Mouse (Mus musculus): Measurements from ENCODE around the gene Aste1. TPM values are rescaled to one million over a fixed set of nuclear protein-coding genes. Genes with fewer than 3 reads are reported as not detected.
A peak's percentile ranks its signal among the peaks of the same experiment; 100 is the strongest.

Aste1 gene
- polyA plus RNA-seq, 1 experiment = 7.6 TPM

DNA sequence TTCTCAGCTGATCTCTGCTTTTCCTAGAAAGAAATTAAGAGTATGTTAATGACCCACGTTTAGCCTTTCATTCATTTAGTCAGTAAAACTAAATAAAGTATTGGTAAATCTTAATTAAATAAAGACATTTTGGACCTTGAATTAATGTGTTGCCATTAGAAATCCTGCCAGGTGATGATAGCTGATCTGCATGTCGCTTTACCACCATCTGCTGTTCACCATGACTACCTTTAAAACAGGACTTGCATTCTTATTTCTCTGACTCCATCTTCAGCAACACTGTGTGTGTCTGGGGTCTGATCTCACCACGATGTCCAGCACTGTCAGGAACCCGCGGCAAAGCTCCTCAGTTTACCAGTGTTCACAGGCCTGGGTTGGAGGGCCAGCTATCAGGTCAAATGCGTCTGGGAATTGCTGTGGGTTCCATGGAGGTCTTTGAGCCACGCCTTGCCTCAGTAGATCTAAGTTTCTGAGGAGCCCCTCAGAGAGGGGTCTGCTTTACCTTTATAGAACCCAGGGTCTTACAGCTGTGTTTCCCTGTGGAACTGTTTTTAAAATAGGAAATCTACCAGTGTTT lies 18.1 kb upstream of the Aste1 start:
- peak; percentile 60 for TF ChIP-seq CTCF (IDR thresholded peaks at IDR 0.05; ENCODE audit: extremely low read depth, insufficient read depth, low read length)
- TF ChIP-seq POLR2A (IDR thresholded peaks at IDR 0.05; ENCODE audit: extremely low read depth, insufficient read depth, low read length) = no peak
- no peak overlapping the region for H3K4me3 ChIP-seq (ENCODE audit: insufficient read depth, low read length)
- no peaks in the 10 kb centered on the region; the same call in 1 of the 2 replicates for H3K4me1 ChIP-seq (ENCODE audit: control insufficient read depth, insufficient read depth, low read length)
- H3K27ac ChIP-seq (ENCODE audit: insufficient read depth, low read length) = no peak overlapping the region

DNA sequence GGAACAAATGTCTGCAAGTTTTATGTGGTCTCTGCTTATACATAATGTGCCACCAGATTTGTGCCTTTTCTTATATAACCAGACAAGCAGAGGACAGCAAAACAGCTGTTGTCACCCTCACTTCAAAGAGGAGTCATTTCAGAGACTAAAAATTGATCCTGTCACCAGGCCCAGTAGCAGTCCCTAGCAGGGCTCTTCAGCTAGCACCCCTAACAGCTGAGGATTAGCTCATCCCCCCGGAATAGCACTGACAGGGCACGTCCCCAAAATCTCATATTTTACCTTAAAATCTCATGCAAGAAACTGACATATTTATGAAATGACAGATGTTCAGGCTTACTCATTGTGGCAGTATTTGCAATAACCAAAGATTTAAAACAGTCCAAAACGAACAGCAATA lies 17.6 kb upstream of the Aste1 start:
- TF ChIP-seq POLR2A (IDR thresholded peaks at IDR 0.05; ENCODE audit: extremely low read depth, insufficient read depth, low read length) = no peak
- TF ChIP-seq CTCF (IDR thresholded peaks at IDR 0.05; ENCODE audit: extremely low read depth, insufficient read depth, low read length) = no peak
- H3K4me1 ChIP-seq (ENCODE audit: control insufficient read depth, insufficient read depth, low read length) = no peaks in the 10 kb centered on the region; the same call in 1 of the 2 replicates
- H3K4me3 ChIP-seq (ENCODE audit: insufficient read depth, low read length) = no peak overlapping the region
- H3K27ac ChIP-seq (ENCODE audit: insufficient read depth, low read length) = no peak overlapping the region

DNA sequence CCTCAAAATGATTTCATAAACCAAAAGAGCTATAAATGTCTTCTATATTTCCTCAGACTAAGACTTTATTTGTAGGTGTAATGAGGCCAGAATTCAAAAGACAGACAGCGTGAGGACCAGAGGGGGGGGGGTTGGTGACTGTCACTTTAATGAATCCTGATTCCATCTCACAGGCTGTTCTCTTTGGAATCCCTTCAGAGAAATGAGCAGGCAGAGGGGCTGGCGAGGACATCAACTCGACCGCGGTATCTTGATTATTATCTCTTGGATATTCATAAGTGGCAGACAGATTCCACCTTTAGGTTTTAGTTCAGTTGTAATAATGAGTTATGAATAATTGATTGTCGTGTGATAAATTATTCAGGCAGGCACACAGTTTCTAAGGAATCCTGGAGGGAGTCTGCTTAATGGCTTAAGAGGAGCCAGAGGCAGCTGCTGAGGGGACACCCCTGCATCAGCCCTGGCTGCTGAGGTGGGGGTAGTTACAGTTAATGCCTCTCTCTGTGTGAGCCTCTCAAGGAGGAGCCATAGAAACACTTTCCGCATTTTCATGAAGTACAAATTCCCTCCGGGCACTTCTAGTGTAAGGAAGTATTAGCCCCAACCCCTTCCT lies 15.6 kb upstream of the Aste1 start:
- Histone ChIP-seq H3K4me3 (ENCODE audit: insufficient read depth, low read length) (no peak overlapping the region), H3K4me1 (ENCODE audit: control insufficient read depth, insufficient read depth, low read length) (no peaks in the 10 kb centered on the region; the same call in 1 of the 2 replicates), H3K27ac (ENCODE audit: insufficient read depth, low read length) (no peak overlapping the region)
- TF ChIP-seq POLR2A (IDR thresholded peaks at IDR 0.05; ENCODE audit: extremely low read depth, insufficient read depth, low read length) = no peak
- no peak for TF ChIP-seq CTCF (IDR thresholded peaks at IDR 0.05; ENCODE audit: extremely low read depth, insufficient read depth, low read length)

DNA sequence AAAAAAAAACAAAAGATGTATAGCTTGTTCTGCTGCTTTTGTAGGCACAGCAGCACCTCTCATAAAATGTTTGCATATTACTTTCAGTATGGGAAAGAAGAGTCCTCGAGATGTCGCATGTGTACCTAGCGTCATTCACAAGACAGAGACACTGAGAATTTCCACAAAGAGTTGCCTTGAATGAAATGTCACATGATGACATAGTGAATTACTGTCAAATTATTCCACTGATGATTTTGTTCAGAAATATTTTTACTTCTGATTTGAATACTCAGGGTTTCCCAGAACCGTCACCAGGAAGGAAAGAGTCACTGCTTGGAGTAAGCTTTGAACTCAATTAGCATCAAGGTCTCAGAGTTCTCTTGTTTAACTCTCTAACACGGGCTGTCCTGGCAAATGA lies 7.8 kb upstream of the Aste1 start:
- TF ChIP-seq POLR2A (IDR thresholded peaks at IDR 0.05; ENCODE audit: extremely low read depth, insufficient read depth, low read length) (no peak), CTCF (IDR thresholded peaks at IDR 0.05; ENCODE audit: extremely low read depth, insufficient read depth, low read length) (no peak)
- H3K27ac ChIP-seq (ENCODE audit: insufficient read depth, low read length) = no peak overlapping the region

DNA sequence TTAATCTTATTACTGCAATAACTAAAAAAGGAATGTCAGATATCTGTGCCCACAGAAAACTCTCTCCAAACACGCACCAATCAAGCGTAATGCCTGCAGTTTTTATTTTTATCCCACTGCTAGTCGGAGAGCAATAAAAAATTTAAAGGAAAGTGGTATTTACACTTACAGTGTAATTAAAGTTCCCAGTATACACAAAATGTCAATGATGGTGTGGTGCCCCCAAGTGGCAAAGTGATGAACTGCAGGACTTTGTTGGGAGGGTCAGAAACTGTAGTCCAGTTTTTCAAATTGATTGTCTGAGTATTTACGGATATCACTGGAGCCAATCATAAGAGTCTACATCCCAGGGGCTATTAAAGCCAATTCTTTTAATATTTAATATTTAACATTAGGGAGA lies 5.9 kb upstream of the Aste1 start:
- Histone ChIP-seq H3K4me3 (ENCODE audit: insufficient read depth, low read length) (no peak overlapping the region), H3K4me1 (ENCODE audit: control insufficient read depth, insufficient read depth, low read length) (no peaks in the 10 kb centered on the region), H3K27ac (ENCODE audit: insufficient read depth, low read length) (no peak overlapping the region)
- TF ChIP-seq POLR2A (IDR thresholded peaks at IDR 0.05; ENCODE audit: extremely low read depth, insufficient read depth, low read length) = no peak
- peak; percentile 79 for TF ChIP-seq CTCF (IDR thresholded peaks at IDR 0.05; ENCODE audit: extremely low read depth, insufficient read depth, low read length)

More for the DNA sequence above, 7.8 kb upstream of the Aste1 start:
- no peak overlapping the region for H3K4me3 ChIP-seq (ENCODE audit: insufficient read depth, low read length)
- no peaks in the 10 kb centered on the region for H3K4me1 ChIP-seq (ENCODE audit: control insufficient read depth, insufficient read depth, low read length)

DNA sequence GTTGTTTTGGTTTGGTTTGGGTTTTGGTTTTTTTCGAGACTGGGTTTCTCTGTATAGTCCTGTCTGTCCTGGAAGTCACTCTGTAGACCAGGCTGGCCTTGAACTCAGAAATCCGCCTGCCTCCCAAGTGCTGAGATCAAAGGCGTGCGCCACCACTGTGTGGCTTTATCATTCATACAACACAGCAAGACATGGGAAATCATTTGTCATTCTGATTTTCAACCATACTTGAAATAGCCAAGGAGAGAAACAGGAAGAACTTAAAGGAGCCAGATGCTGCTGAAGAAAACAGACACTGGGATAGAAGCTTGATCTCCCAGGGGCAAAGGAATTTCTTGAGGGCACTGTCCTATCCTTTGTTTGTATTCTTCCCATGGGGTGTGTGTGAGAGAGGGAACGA lies 4.6 kb upstream of the Aste1 start:
- no peak overlapping the region for H3K4me3 ChIP-seq (ENCODE audit: insufficient read depth, low read length)
- TF ChIP-seq POLR2A (IDR thresholded peaks at IDR 0.05; ENCODE audit: extremely low read depth, insufficient read depth, low read length) (no peak), CTCF (IDR thresholded peaks at IDR 0.05; ENCODE audit: extremely low read depth, insufficient read depth, low read length) (no peak)
- H3K4me1 ChIP-seq (ENCODE audit: control insufficient read depth, insufficient read depth, low read length) = no peaks in the 10 kb centered on the region
- no peak overlapping the region for H3K27ac ChIP-seq (ENCODE audit: insufficient read depth, low read length)

DNA sequence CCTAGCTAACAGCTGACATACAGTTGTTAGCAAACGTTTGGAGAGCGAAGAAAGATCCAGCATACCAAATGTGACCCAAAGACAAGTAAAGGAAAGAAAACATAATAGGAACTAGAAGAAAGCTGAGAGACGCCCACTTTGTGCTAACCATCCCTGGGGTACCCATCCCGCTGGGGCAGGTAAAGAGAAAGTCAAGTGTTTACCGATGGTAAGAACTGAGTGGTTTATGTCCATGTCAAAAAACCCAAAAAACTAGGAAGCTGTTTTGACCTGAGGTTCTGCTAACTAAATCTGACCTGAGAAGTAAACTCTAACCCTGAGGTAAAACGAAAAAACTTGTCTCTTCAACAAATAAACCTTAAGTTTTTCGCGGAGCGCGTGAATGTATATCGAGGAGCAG lies 472 bp upstream of the Aste1 start:
- Histone ChIP-seq H3K4me1 (ENCODE audit: control insufficient read depth, insufficient read depth, low read length) (peaks cover 5% of the 10 kb centered on the region; the same call in 1 of the 2 replicates), H3K4me3 (ENCODE audit: insufficient read depth, low read length) (peak overlapping the region; percentile 58), H3K27ac (ENCODE audit: insufficient read depth, low read length) (no peak overlapping the region)
- no peak for TF ChIP-seq CTCF (IDR thresholded peaks at IDR 0.05; ENCODE audit: extremely low read depth, insufficient read depth, low read length)
- no peak for TF ChIP-seq POLR2A (IDR thresholded peaks at IDR 0.05; ENCODE audit: extremely low read depth, insufficient read depth, low read length)

DNA sequence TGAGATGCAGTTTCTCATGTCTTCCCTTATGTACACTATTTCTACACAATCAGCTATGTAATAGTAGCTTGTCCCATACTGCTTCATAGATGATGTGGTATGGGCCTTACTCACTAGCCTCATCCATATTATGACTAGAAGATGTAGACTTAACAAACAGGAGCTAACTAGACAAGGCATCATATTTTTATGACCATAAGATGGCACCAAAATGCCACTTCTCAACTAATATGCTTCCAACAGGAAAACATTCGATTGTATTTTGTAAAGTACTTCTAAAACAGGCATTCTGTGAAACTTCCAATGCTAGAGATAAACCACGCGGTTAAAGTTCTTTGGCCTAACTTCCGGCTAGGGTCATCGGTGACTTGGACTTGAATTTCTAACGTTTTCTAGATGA lies 13.4 kb downstream of the Aste1 start:
- H3K4me1 ChIP-seq (ENCODE audit: control insufficient read depth, insufficient read depth, low read length) = no peaks in the 10 kb centered on the region; the same call in 1 of the 2 replicates
- TF ChIP-seq POLR2A (IDR thresholded peaks at IDR 0.05; ENCODE audit: extremely low read depth, insufficient read depth, low read length) = no peak
- TF ChIP-seq CTCF (IDR thresholded peaks at IDR 0.05; ENCODE audit: extremely low read depth, insufficient read depth, low read length) = no peak
- H3K27ac ChIP-seq (ENCODE audit: insufficient read depth, low read length) = no peak overlapping the region
- no peak overlapping the region for H3K4me3 ChIP-seq (ENCODE audit: insufficient read depth, low read length)

DNA sequence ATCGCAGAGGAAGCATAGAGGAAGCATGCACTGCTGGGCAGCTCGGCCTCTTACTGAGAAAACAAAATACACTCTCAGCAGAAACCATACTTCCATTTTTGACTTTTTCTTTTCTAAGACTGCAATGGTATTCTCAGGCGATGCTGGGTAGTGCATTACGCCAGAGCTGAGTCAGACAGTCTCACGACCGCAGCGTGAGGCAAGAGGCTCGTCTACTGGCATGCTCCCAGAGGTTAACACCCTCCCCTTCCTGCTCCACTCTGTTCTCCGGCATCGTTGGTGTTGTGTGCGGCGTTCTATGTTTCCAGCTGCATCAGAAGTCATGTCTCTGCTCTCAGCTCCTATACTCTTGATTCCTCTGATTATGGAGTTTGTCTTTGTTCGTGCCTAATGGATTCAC lies 63.8 kb downstream of the Aste1 start:
- Histone ChIP-seq H3K4me1 (ENCODE audit: control insufficient read depth, insufficient read depth, low read length) (peaks cover 3% of the 10 kb centered on the region; the same call in 1 of the 2 replicates), H3K27ac (ENCODE audit: insufficient read depth, low read length) (no peak overlapping the region), H3K4me3 (ENCODE audit: insufficient read depth, low read length) (no peak overlapping the region)
- TF ChIP-seq POLR2A (IDR thresholded peaks at IDR 0.05; ENCODE audit: extremely low read depth, insufficient read depth, low read length) (no peak), CTCF (IDR thresholded peaks at IDR 0.05; ENCODE audit: extremely low read depth, insufficient read depth, low read length) (no peak)

DNA sequence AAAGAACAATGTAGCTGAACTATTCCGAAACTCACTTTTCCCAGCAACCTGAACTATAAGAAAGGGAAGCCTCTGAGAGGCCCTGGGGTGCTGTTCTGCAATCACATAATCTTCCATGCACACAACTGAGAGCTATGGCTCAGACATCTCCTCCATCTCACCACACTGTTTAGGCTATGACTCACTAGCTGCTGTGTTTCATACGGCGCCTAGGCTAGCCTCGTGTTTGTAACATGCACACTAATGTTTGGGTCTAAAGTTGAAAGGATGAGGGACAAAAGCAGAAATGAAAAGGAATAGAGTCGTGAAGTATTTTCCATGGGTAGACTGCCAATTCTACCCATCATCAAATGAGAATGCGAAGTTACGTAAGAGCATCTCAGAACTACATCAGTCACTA lies 66.3 kb downstream of the Aste1 start:
- Histone ChIP-seq H3K4me3 (ENCODE audit: insufficient read depth, low read length) (no peak overlapping the region), H3K27ac (ENCODE audit: insufficient read depth, low read length) (no peak overlapping the region), H3K4me1 (ENCODE audit: control insufficient read depth, insufficient read depth, low read length) (peaks cover 3% of the 10 kb centered on the region; the same call in 1 of the 2 replicates)
- TF ChIP-seq POLR2A (IDR thresholded peaks at IDR 0.05; ENCODE audit: extremely low read depth, insufficient read depth, low read length) = no peak
- TF ChIP-seq CTCF (IDR thresholded peaks at IDR 0.05; ENCODE audit: extremely low read depth, insufficient read depth, low read length) = no peak

Other genes starting within 250 kb of the Aste1 start
- gene Nek11, start 132 bp downstream of the Aste1 start, polyA plus RNA-seq (2012; rRNA removed) = 1.1 and 1.6 TPM in 2 replicates
- 131 and 153 TPM in 2 replicates for gene Atp2c1, start 131.9 kb downstream of the Aste1 start, polyA plus RNA-seq (2012; rRNA removed)
- 25.3 and 26.3 TPM in 2 replicates for gene Pik3r4, start 247.6 kb downstream of the Aste1 start, polyA plus RNA-seq (2012; rRNA removed)

All from cortical plate, adult 2 months (tissue).